Mouse (Mus musculus) stomach, embryonic 14.5 days (tissue): ENCODE measurements at regions not wholly inside any gene's neighbourhood (a gene's known extent, or its start where the extent isn't known, plus 50 kb on each side); places are given as distances from the start of the nearest gene placed in this dataset.

Experiments used
- ATAC-seq: fragments of 200-750 bp; cut with Nextera tagmentation; 2 replicates; pipeline ENCODE4 v1.8.0; 2017; ENCODE audit warnings: low read depth, moderate TSS enrichment; ENCODE audit not compliant: insufficient number of reproducible peaks, insufficient read depth, low FRiP score
- H3K27ac ChIP-seq: fragments of 300-500 bp; sonication (generic); 2 replicates; pipeline ENCODE4 v1.5.1; 2014; ENCODE audit warnings: mild to moderate bottlenecking, low read length, moderate library complexity, mixed read lengths
- H3K27me3 ChIP-seq: fragments of 300-500 bp; sonication (generic); 2 replicates; pipeline ENCODE4 v1.6.1; 2014; ENCODE audit warnings: low read length, control low read depth, mixed read lengths; ENCODE audit not compliant: control insufficient read depth, insufficient read depth
- H3K36me3 ChIP-seq: fragments of 300-500 bp; sonication (generic); 2 replicates; pipeline ENCODE4 v1.6.1; 2014; ENCODE audit warnings: mild to moderate bottlenecking, control low read depth, low read length, moderate library complexity, mixed read lengths; ENCODE audit not compliant: control insufficient read depth, insufficient read depth
- H3K4me1 ChIP-seq: fragments of 300-500 bp; sonication (generic); 2 replicates; pipeline ENCODE4 v1.6.1; 2014; ENCODE audit warnings: low read length, control low read depth, mixed read lengths; ENCODE audit not compliant: control insufficient read depth, insufficient read depth
- H3K4me2 ChIP-seq: fragments of 300-500 bp; sonication (generic); replicated peaks from 2 replicates; pipeline ENCODE4 v1.6.1; 2014; ENCODE audit warnings: low read depth, low read length, control low read depth
- H3K4me3 ChIP-seq: fragments of 300-500 bp; sonication (generic); 2 replicates; pipeline ENCODE4 v1.5.1; 2014; ENCODE audit warnings: low read depth, low read length, control low read depth
- H3K9ac ChIP-seq: fragments of 300-500 bp; sonication (generic); replicated peaks from 2 replicates; pipeline ENCODE4 v1.6.1; 2014; ENCODE audit warnings: low read depth, mild to moderate bottlenecking, control low read depth, low read length, moderate library complexity, mixed read lengths
- H3K9me3 ChIP-seq: fragments of 300-500 bp; sonication (generic); 2 replicates; pipeline ENCODE4 v1.6.1; 2016; ENCODE audit warnings: low read depth, low read length, control low read depth; ENCODE audit not compliant: control insufficient read depth
- WGBS: fragments of 180-500 bp; shearing (Covaris S2); extraction: QIAGEN DNeasy Blood & Tissue Kit; methylation state at CpG from one replicate; pipeline ENCODE4 v1.1.7; 2014; 5-methylcytosine and 5-hydroxymethylcytosine counted together

DNA sequence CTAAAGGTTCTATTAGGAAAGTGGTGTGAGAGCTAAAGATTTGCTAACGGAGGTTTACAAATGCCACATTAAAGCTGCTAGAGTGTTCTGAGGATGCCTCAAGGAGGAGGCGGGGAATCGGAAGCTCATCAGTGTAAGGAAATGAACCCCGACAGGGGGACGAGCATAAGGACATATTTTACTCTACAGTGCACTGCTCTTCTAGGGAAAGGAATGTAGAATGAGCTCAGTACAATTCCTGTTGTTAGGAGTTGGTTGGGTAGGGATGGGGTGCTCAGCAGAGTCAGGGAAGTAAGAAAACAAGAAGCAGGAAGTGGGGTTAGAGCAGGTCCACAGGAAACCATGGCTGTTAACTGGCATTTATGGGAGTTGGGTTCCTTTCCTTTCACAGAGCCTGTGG is 54.6 kb downstream of the Mex3b start:
- no peak overlapping the region for H3K4me3 ChIP-seq
- no peak for ATAC-seq
- WGBS, result 65% methylated on average over 5 of the region's 5 CpGs

DNA sequence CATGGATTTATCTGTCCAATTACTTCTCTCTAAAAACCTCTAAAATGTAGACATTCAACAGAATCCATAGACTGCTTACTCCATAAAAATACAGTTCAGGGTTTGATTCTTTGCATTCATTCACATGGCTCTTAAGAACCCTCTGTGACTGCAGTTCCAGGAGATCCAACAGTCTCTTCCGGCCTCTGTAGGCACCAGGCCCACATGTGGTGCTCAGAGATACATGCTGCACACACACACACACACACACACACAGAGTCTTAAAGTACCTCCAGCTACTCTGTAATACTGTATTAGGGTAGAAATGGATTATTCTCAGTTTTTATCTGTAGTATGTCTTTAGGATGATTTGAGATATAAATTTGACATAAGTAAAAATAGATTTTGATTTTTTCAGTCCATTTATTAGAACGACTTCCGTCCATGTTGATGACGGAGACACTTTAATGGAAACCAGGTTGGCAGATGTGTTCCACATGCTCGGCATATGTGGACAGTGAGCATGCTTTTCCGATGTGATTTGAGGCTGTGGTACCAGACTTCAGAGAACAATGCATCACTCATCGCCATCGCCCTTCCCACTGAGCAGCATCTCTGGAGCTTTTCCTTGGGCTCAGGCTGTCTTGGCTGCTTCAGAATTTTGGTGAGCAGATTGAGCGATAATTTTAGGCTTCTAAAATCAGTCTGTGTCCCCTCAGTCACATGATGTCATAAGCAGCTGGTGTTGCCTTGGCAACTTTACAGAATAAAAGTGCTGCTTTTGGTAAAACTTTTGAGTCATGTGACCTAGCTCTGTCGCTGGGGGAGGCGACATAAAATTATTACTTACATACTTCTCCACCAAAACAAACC is 56.3 kb downstream of the Mex3b start:
- H3K27ac ChIP-seq, result no peak overlapping the region
- no peak for ATAC-seq
- H3K4me2 ChIP-seq, result no peak overlapping the region
- H3K27me3 ChIP-seq, result no peaks in the 10 kb centered on the region
- no peaks in the 10 kb centered on the region for H3K9me3 ChIP-seq
- WGBS, result 54% methylated on average over 11 of the region's 11 CpGs
- no peak overlapping the region for H3K4me3 ChIP-seq
- no peaks in the 10 kb centered on the region for H3K36me3 ChIP-seq
- H3K4me1 ChIP-seq, result 0 out of 2 replicates have a peak, but pooled peaks cover 4% of the 10 kb centered on the region
- H3K9ac ChIP-seq, result no peak overlapping the region

More for the DNA sequence above, 54.6 kb downstream of the Mex3b start:
- Histone ChIP-seq H3K4me2 (no peak overlapping the region), H3K36me3 (no peaks in the 10 kb centered on the region), H3K27me3 (no peaks in the 10 kb centered on the region), H3K9me3 (no peaks in the 10 kb centered on the region), H3K4me1 (0 out of 2 replicates have a peak, but pooled peaks cover 4% of the 10 kb centered on the region), H3K27ac (no peak overlapping the region), H3K9ac (no peak overlapping the region)

DNA sequence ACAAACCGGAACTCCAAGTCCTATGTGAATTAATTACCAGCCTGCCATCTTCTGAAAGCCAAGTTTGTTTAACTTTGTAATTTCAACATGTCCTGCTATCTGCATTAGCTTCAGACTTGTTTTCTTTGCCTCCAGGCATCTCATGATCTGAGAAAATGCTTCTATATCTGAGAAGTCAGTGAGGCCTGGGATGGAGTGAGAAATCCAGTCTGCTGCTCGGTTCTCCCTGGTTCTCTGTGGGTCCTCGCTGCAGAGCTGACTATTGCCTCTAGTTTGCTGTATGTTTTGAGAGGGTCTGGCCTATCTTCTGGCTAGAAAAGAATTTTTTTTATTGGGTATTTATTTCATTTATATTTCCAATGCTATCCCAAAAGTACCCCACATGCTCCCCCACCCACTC is 57.0 kb downstream of the Mex3b start:
- H3K27me3 ChIP-seq, result no peaks in the 10 kb centered on the region
- H3K4me3 ChIP-seq, result no peak overlapping the region
- no peak for ATAC-seq
- no peaks in the 10 kb centered on the region for H3K9me3 ChIP-seq
- no peak overlapping the region for H3K9ac ChIP-seq
- 57% methylated on average over 3 of the region's 3 CpGs for WGBS
- 0 out of 2 replicates have a peak, but pooled peaks cover 4% of the 10 kb centered on the region for H3K4me1 ChIP-seq
- H3K4me2 ChIP-seq, result no peak overlapping the region
- H3K27ac ChIP-seq, result no peak overlapping the region
- H3K36me3 ChIP-seq, result no peaks in the 10 kb centered on the region

DNA sequence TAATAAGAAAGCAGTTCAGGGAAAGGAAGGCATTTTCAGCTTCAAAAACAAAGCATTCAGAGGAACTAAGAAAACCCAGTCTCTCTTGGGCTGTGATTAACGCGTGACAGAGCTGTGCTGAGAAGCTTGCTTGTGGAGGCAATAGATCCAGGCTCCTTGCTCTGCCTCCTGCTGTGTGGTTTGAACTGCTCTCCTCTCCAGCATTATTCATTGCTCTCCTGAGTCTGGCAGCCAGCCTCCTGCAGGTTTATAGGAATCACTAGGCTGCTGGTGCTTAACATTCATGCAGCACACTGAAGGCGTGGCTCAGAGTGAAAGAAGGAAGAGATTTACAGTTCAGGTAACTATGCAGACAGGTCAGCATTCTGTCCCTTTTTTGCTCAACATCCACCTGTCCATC is 71.2 kb downstream of the Mex3b start:
- Histone ChIP-seq H3K9me3 (no peaks in the 10 kb centered on the region), H3K27ac (no peak overlapping the region), H3K4me1 (no peaks in the 10 kb centered on the region), H3K27me3 (no peaks in the 10 kb centered on the region), H3K36me3 (no peaks in the 10 kb centered on the region), H3K4me2 (no peak overlapping the region), H3K4me3 (no peak overlapping the region), H3K9ac (no peak overlapping the region)
- ATAC-seq, result no peak
- WGBS, result 46% methylated on average over 3 of the region's 3 CpGs

DNA sequence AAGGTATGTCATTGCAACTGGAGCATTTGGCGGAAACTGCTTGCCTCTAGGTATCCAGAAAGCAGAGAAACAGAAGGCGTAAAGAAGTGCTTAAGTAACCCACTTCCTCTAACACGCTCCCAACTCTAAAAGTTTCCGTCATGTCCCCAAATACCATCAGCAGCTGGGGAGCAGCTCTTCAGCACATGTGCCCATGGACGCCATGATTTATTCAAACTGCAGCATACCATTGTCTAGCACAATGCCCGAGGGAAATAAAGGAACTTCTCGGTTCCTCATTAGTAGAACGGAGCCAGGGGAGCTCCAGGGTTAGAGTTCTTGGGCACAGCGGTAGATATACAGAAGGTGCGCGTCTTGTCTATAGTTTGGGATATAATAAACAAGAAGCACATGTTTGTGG is 72.4 kb downstream of the Mex3b start:
- no peak overlapping the region for H3K27ac ChIP-seq
- no peaks in the 10 kb centered on the region for H3K36me3 ChIP-seq
- no peaks in the 10 kb centered on the region for H3K9me3 ChIP-seq
- H3K4me3 ChIP-seq, result no peak overlapping the region
- H3K4me2 ChIP-seq, result no peak overlapping the region
- 91% methylated on average over 11 of the region's 11 CpGs for WGBS
- H3K27me3 ChIP-seq, result no peaks in the 10 kb centered on the region
- no peak for ATAC-seq
- no peak overlapping the region for H3K9ac ChIP-seq
- H3K4me1 ChIP-seq, result no peaks in the 10 kb centered on the region

DNA sequence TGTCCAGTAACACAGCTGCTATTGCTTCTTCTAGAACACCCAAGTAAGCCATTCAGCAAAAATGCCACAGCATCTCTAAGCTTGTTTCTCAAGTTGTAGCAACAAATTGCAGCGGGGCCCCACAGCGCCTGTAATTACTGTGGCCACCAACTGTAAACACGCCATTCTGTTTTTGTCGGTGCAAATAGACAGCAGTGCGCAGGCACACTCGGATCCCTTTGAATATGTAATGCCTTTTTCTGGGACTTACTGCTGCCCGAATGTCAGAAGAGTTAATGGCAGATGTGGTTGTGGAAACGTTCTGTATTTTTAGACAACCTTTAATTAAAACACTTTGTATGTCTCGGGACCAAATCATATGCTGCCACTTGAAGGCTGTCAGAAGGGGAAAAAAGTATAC is 76.2 kb downstream of the Mex3b start:
- no peak overlapping the region for H3K9ac ChIP-seq
- no peak overlapping the region for H3K4me3 ChIP-seq
- no peaks in the 10 kb centered on the region for H3K27me3 ChIP-seq
- H3K27ac ChIP-seq, result no peak overlapping the region
- H3K4me2 ChIP-seq, result no peak overlapping the region
- H3K9me3 ChIP-seq, result no peaks in the 10 kb centered on the region
- no peaks in the 10 kb centered on the region for H3K4me1 ChIP-seq
- H3K36me3 ChIP-seq, result no peaks in the 10 kb centered on the region
- no peak for ATAC-seq
- 79% methylated on average over 9 of the region's 9 CpGs for WGBS

DNA sequence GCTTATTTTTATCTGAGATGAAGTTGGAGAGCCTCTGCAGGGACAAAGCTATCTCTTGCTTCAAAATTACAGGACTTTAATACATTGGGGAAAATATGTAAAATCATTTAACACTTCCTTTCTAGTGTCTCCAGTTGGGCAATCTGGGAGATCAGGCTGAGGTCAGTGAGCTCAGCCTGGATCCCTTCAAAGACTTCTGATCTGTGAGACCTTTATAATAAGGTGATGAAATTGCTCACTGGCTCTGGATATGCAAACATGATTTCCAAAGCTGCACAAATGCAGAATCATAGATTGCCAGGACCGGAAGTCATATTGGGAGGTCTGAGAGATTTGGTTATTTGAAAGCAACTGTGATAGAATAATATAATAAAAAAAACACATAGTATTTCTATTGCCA is 76.7 kb downstream of the Mex3b start:
- Histone ChIP-seq H3K4me2 (no peak overlapping the region), H3K4me1 (no peaks in the 10 kb centered on the region), H3K9me3 (no peaks in the 10 kb centered on the region), H3K27ac (no peak overlapping the region), H3K36me3 (no peaks in the 10 kb centered on the region), H3K4me3 (no peak overlapping the region), H3K9ac (no peak overlapping the region), H3K27me3 (no peaks in the 10 kb centered on the region)
- 90% methylated on average over 1 of the region's 1 CpGs for WGBS
- no peak for ATAC-seq

DNA sequence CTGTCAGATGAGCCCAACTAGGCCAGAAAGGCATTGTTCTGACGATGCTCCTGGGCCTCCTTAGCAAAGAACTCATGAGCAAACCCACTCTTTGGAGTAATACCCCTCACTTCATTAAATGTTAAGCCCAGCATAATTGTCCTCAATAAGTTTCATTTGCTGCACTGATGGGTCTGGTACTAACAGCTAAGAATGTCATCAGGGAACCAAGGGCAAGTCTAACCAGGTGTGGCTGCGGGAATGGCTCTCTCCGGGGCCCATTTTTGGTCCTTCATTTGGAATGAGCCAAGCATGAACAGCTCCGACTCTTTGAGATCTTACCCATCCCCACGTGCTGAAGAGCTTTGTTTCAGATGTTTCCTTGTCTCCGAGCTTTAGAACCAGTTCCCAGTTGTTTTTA is 82.2 kb downstream of the Mex3b start:
- no peak overlapping the region for H3K4me3 ChIP-seq
- no peak overlapping the region for H3K9ac ChIP-seq
- no peak overlapping the region for H3K4me2 ChIP-seq
- no peak overlapping the region for H3K27ac ChIP-seq
- no peaks in the 10 kb centered on the region for H3K4me1 ChIP-seq
- ATAC-seq, result no peak
- H3K36me3 ChIP-seq, result no peaks in the 10 kb centered on the region
- H3K27me3 ChIP-seq, result no peaks in the 10 kb centered on the region
- no peaks in the 10 kb centered on the region for H3K9me3 ChIP-seq
- 83% methylated on average over 6 of the region's 6 CpGs for WGBS
